Mouse (Mus musculus) embryonic facial prominence, embryonic 14.5 days (tissue): ENCODE measurements at regions not wholly inside any gene's neighbourhood (a gene's known extent, or its start where the extent isn't known, plus 50 kb on each side); places are given as distances from the start of the nearest gene placed in this dataset.
A peak's percentile ranks its signal among the peaks of the same experiment; 100 is the strongest.

ENCODE experiments used
- ATAC-seq: fragments of 200-750 bp; cut with Nextera tagmentation; 2 replicates; pipeline ENCODE4 v1.8.0; 2017; ENCODE audit warnings: low read depth, moderate number of reproducible peaks, moderate TSS enrichment
- DNase-seq: peaks from one replicate; pipeline ENCODE4 v3.0.0-alpha.2; 2015; ENCODE audit warnings: low spot score
- H3K27ac ChIP-seq: fragments of 300-500 bp; sonication (generic); replicated peaks from 2 replicates; pipeline ENCODE4 v1.5.1; 2014; ENCODE audit warnings: low read depth, mild to moderate bottlenecking, low read length, moderate library complexity
- H3K27me3 ChIP-seq: fragments of 300-500 bp; sonication (generic); replicated peaks from 2 replicates; pipeline ENCODE4 v1.6.1; 2014; ENCODE audit warnings: low read length; ENCODE audit not compliant: control insufficient read depth, insufficient read depth
- H3K36me3 ChIP-seq: fragments of 300-500 bp; sonication (generic); 2 replicates; pipeline ENCODE4 v1.6.1; 2014; ENCODE audit warnings: low read length, mixed read lengths; ENCODE audit not compliant: control insufficient read depth, insufficient read depth
- H3K4me1 ChIP-seq: fragments of 300-500 bp; sonication (generic); 2 replicates; pipeline ENCODE4 v1.6.1; 2014; ENCODE audit warnings: antibody characterized with exemption, low read length; ENCODE audit not compliant: control insufficient read depth, insufficient read depth
- H3K4me2 ChIP-seq: fragments of 300-500 bp; sonication (generic); 2 replicates; pipeline ENCODE4 v1.6.1; 2014; ENCODE audit warnings: low read depth, mild to moderate bottlenecking, low read length, moderate library complexity, mixed read lengths
- H3K4me3 ChIP-seq: fragments of 300-500 bp; sonication (generic); 2 replicates; pipeline ENCODE4 v1.5.1; 2014; ENCODE audit warnings: low read depth, mild to moderate bottlenecking, low read length
- H3K9ac ChIP-seq: fragments of 300-500 bp; sonication (generic); 2 replicates; pipeline ENCODE4 v1.6.1; 2014; ENCODE audit warnings: low read depth, mild to moderate bottlenecking, low read length, moderate library complexity, mixed read lengths
- H3K9me3 ChIP-seq: fragments of 300-500 bp; sonication (generic); 2 replicates; pipeline ENCODE4 v1.6.1; 2016; ENCODE audit warnings: low read length; ENCODE audit not compliant: control insufficient read depth
- WGBS: fragments of 180-500 bp; shearing (Covaris S2); extraction: QIAGEN DNeasy Blood & Tissue Kit; methylation state at CpG from one replicate; pipeline ENCODE4 v1.1.7; 2014; 5-methylcytosine and 5-hydroxymethylcytosine counted together

- Histone ChIP-seq H3K27ac (no peak overlapping the region), H3K9me3 (no peaks in the 10 kb centered on the region), H3K36me3 (no peaks in the 10 kb centered on the region), H3K4me2 (no peak overlapping the region), H3K4me3 (no peak overlapping the region), H3K9ac (no peak overlapping the region), H3K4me1 (no peaks in the 10 kb centered on the region), H3K27me3 (no peaks in the 10 kb centered on the region)
- WGBS: 78% methylated on average over 5 of the region's 5 CpGs
- DNase-seq (no peak), ATAC-seq (no peak)
Observed at GRCm38 (mm10) chr3:78836824-78837223, 449.5 kb downstream of the Rapgef2 start.

GRCm38 (mm10) chr3:78825505-78825904 is 460.8 kb downstream of the Rapgef2 start:
- DNase-seq (peak; percentile 51), ATAC-seq (no peak)
- H3K36me3 ChIP-seq: no peaks in the 10 kb centered on the region
- no peak overlapping the region for H3K4me3 ChIP-seq
- no peak overlapping the region for H3K9ac ChIP-seq
- H3K4me1 ChIP-seq: no peaks in the 10 kb centered on the region
- 65% methylated on average over 2 of the region's 2 CpGs for WGBS
- no peaks in the 10 kb centered on the region for H3K27me3 ChIP-seq
- H3K4me2 ChIP-seq: no peak overlapping the region
- H3K27ac ChIP-seq: no peak overlapping the region
- H3K9me3 ChIP-seq: no peaks in the 10 kb centered on the region

GRCm38 (mm10) chr3:78812425-78812824 is 473.9 kb downstream of the Rapgef2 start:
- no peak overlapping the region for H3K4me3 ChIP-seq
- no peak overlapping the region for H3K27ac ChIP-seq
- 83% methylated on average over 3 of the region's 3 CpGs for WGBS
- no peaks in the 10 kb centered on the region for H3K4me1 ChIP-seq
- H3K36me3 ChIP-seq: no peaks in the 10 kb centered on the region
- H3K9me3 ChIP-seq: no peaks in the 10 kb centered on the region
- H3K4me2 ChIP-seq: no peak overlapping the region
- H3K27me3 ChIP-seq: no peaks in the 10 kb centered on the region
- no peak overlapping the region for H3K9ac ChIP-seq
- DNase-seq: no peak
- no peak for ATAC-seq

GRCm38 (mm10) chr3:78810431-78811152 is 475.7 kb downstream of the Rapgef2 start:
- no peaks in the 10 kb centered on the region for H3K27me3 ChIP-seq
- no peaks in the 10 kb centered on the region for H3K36me3 ChIP-seq
- H3K4me2 ChIP-seq: no peak overlapping the region
- H3K27ac ChIP-seq: no peak overlapping the region
- no peak overlapping the region for H3K4me3 ChIP-seq
- no peak overlapping the region for H3K9ac ChIP-seq
- no peaks in the 10 kb centered on the region for H3K4me1 ChIP-seq
- ATAC-seq (no peak), DNase-seq (peak; percentile 56)
- H3K9me3 ChIP-seq: no peaks in the 10 kb centered on the region
- WGBS: 71% methylated on average over 5 of the region's 5 CpGs

- DNase-seq (peak; percentile 14), ATAC-seq (no peak)
- no peaks in the 10 kb centered on the region for H3K9me3 ChIP-seq
- H3K27me3 ChIP-seq: no peaks in the 10 kb centered on the region
- H3K4me2 ChIP-seq: no peak overlapping the region
- no peaks in the 10 kb centered on the region for H3K36me3 ChIP-seq
- H3K4me3 ChIP-seq: no peak overlapping the region
- H3K4me1 ChIP-seq: no peaks in the 10 kb centered on the region
- no peak overlapping the region for H3K9ac ChIP-seq
- 74% methylated on average over 2 of the region's 2 CpGs for WGBS
- no peak overlapping the region for H3K27ac ChIP-seq
Observed at GRCm38 (mm10) chr3:78803176-78803575, 483.1 kb downstream of the Rapgef2 start.

GRCm38 (mm10) chr3:78795951-78796455 is 490.3 kb downstream of the Rapgef2 start:
- Histone ChIP-seq H3K4me1 (no peaks in the 10 kb centered on the region), H3K9me3 (no peaks in the 10 kb centered on the region), H3K27ac (no peak overlapping the region), H3K36me3 (no peaks in the 10 kb centered on the region), H3K4me3 (no peak overlapping the region), H3K27me3 (no peaks in the 10 kb centered on the region), H3K4me2 (no peak overlapping the region), H3K9ac (no peak overlapping the region)
- WGBS: 84% methylated on average over 4 of the region's 4 CpGs
- ATAC-seq: no peak
- DNase-seq: no peak

- H3K4me1 ChIP-seq: no peaks in the 10 kb centered on the region
- H3K36me3 ChIP-seq: no peaks in the 10 kb centered on the region
- H3K27me3 ChIP-seq: no peaks in the 10 kb centered on the region
- H3K9me3 ChIP-seq: no peaks in the 10 kb centered on the region
- peak; percentile 32 for DNase-seq
- H3K4me3 ChIP-seq: no peak overlapping the region
- ATAC-seq: peak; percentile 78
- no peak overlapping the region for H3K4me2 ChIP-seq
- no peak overlapping the region for H3K27ac ChIP-seq
- WGBS: 97% methylated on average over 7 of the region's 7 CpGs
- no peak overlapping the region for H3K9ac ChIP-seq
Observed at GRCm38 (mm10) chr3:78792440-78793057, 493.8 kb downstream of the Rapgef2 start.

- DNase-seq (no peak), ATAC-seq (no peak)
- H3K4me3 ChIP-seq: no peak overlapping the region
- no peaks in the 10 kb centered on the region for H3K36me3 ChIP-seq
- no peaks in the 10 kb centered on the region for H3K27me3 ChIP-seq
- H3K27ac ChIP-seq: no peak overlapping the region
- H3K4me1 ChIP-seq: no peaks in the 10 kb centered on the region
- WGBS: 87% methylated on average over 1 of the region's 1 CpGs
- no peaks in the 10 kb centered on the region for H3K9me3 ChIP-seq
- H3K4me2 ChIP-seq: no peak overlapping the region
- no peak overlapping the region for H3K9ac ChIP-seq
Observed at GRCm38 (mm10) chr3:78782766-78783165, 503.6 kb downstream of the Rapgef2 start.
